Mouse (Mus musculus): Measurements from ENCODE around the gene St13.

- TF ChIP-seq CTCF (IDR thresholded peaks at IDR 0.05) (no peak), EP300 (IDR thresholded peaks at IDR 0.05) (no peak)
Measured at GRCm38 (mm10) chr15:81398189-81398588, 1.7 kb downstream of the St13 start.

Data from lung, postnatal 0 days (tissue).